Mouse (Mus musculus) adipocyte (in vitro differentiated cells): ENCODE results near the gene Pogz.
"Not testable (repeated sequence)": the region's sequence is repeated elsewhere in the genome, so short reads cannot be mapped to it uniquely, and the experiment has no call there.

ENCODE experiments used
- DNase-seq: peaks from one replicate; pipeline ENCODE4 v3.0.0-alpha.2; 2016; ENCODE audit warnings: low spot score

Gene Pogz

GRCm38 (mm10) chr3:94833358-94833757 lies 4.0 kb upstream of the Pogz start:
- DNase-seq = no peak

DNA sequence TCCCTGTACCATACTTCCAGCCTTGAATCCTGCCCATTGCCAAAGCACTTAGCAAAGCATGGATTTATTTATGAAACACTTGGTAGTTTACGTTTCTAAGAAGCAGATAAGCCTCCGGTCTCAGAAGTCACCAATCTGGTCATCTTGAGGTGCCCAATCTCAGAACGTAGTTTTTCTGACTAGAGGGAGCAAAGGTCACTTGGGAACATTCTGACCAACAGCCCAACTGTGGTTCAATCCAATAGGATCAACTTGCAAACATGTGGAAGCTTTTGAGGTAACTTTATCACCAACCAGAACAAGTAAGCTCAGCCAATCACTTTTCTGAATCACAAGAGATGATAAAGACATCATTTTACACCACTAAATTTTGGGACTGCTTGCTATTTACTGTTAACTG lies 2.0 kb upstream of the Pogz start:
- peak; percentile 32 for DNase-seq

DNA sequence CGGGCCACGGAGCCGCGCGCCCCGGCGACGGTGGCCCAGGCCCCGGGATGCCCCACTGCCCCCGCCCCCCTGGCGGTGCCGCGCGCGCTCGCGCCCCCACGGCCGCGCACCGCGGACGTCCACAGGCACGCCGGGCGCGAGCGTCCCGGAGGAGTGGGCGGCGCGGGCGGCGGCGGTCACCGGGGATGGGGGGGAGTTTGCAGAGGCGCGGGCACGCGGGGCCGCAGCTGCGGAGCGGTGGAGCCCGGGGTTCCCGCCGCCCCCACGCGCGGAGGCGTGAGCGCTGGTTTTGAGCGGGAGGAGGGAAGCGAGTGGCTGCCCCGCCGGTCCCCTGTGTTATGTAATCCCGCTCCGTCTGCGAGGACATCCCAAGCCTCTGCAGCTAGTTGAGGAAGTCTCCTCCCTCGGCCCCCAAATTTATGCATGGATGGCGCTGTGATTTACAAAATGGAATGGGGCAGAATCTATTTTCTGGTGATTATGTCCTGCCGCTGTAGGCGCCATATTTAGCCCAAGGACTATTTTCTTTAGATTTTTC lies 661 bp downstream of the Pogz start:
- DNase-seq = peak; percentile 85

- DNase-seq = no peak
These were observed 1.3 kb downstream of the Pogz start for GRCm38 (mm10) chr3:94838631-94839030.

DNA sequence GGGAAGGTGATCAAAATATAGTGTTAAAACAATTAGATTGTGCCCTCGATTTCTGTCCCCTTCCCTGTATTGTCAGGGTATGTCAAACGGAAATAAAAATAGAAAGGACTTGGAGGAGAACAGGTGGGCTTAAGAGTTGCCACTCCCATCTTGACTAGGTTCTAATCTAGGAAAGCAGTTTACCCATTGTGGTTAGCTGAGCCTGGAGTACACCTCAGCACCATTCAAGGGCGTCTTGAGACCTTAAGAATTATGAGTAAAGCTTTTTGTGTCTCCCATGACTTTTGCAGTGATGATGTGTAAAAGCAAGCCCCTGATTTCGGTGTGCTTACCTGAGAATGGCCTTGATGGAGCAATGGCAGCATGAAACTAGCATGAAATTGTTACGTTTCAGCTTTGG lies 1.7 kb downstream of the Pogz start:
- DNase-seq = no peak

- DNase-seq = peak; percentile 52
These were observed 10.0 kb downstream of the Pogz start for GRCm38 (mm10) chr3:94847382-94847781.

DNA sequence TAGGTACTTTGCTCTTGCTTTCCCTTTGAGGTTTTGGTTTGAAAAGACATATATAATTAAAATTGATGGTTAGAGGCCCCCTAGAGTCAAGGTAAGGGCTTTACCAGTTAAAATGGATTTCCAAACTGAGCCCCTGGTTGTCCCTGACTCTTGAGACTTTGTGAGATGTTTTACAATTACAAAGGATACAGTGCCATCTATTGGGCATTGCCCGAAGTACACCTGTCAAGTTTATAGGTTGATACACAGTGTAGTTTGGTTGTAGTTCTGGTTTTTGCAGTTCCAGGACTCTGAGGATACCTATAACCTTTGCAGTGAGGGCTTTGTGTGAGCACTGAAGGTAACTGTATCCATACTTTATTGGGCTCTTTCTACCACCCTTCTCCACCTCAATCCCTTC lies 12.0 kb downstream of the Pogz start:
- no peak for DNase-seq

- no peak for DNase-seq
These were observed 14.4 kb downstream of the Pogz start for GRCm38 (mm10) chr3:94851731-94852130.

GRCm38 (mm10) chr3:94852215-94852614 lies 14.8 kb downstream of the Pogz start:
- DNase-seq = no peak

- no peak for DNase-seq
These were observed 22.1 kb downstream of the Pogz start for GRCm38 (mm10) chr3:94859471-94859870.

DNA sequence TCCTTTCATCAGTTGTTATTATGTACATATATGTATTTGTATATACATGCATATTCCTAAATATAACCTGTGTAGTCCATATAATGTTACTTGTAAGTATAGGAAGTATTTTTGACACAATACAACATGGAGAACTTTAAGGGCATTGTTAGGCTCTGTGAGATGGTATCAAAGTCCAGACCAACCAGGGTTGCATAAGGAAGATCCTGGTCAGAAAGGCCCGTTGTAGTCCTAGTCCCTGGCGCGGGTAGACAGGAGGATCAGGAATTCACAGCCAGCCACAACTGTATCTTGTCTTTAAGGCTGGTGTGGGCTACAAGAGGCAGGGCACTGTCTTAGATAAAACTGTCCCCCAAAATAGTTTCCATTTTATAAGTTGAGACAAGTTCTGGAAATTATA lies 31.6 kb downstream of the Pogz start:
- no peak for DNase-seq

DNA sequence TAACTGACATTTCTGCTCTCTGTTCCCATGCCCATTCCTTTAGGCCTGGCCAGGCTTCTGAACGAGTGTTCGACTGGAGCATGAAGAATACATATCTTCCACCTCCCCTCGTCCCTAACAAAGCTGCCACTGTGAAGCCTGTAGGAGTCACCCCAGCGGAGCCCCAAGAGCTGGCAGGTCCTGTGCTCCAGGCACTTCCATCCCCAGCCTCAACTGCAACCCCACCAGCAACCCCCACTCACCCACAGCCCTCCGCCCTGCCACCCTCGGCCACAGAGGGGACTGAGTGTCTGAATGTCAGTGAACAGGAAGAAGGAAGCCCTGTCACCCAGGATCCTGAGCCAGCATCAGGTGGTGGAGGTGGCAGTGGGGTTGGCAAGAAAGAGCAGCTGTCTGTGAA lies 41.3 kb downstream of the Pogz start:
- no peak for DNase-seq

GRCm38 (mm10) chr3:94881840-94882239 lies 44.5 kb downstream of the Pogz start:
- no peak for DNase-seq

- DNase-seq = no peak
These were observed 45.2 kb downstream of the Pogz start for GRCm38 (mm10) chr3:94882579-94882978.

DNA sequence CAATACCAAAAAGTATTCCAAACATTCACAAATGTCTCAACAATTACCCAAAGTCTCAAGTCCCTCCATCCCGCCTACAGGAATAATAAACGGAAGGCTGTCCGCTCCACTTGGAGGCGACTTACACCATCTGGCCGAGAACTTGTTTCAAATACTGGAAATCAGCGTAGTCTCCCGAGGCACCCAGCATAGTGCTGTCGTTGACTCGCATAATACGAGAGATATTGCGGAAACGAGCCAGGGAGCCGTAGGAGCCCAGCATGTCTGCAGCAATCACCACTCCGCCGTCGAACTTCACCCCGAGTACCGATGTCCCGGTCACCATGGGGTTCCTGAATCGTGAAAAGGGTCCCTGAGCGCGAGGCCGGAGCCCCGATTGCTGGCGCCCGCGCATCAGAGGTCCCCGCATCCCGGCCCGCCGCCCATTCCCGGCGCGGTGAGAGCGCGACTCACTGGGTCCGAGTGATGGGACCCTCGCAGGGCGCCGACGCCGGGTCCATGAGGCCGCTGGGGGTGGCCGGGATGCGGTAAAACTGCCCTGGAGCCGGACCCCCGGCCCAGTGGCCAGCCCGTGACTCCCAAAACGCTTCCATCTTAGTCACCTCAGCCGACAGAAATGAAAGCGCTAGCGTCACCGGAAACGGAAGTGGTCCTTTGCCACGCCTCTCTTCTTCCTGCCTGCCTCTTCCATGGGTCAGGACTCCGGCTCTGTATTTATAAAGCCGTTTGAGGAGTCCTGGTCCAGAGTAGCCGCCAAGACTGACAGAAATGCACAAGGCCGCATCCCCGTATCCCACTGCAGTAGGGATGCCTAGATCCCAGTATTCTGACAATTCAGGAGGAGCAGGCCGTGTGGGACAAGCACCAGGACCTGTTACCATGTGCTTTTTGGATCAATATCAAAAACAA lies 49.2 kb downstream of the Pogz start, which contains the start of gene Psmb4:
Gene Psmb4 (minus strand): TSS at position 646 of the 909 bp plus-strand sequence.
- peak; percentile 96 for DNase-seq

GRCm38 (mm10) chr3:94888595-94888994 lies 51.2 kb downstream of the Pogz start:
- peak; percentile 50 for DNase-seq

- no peak for DNase-seq
These were observed 56.7 kb downstream of the Pogz start for GRCm38 (mm10) chr3:94894076-94894475.

- DNase-seq = peak; percentile 80
These were observed 65.4 kb downstream of the Pogz start for GRCm38 (mm10) chr3:94902747-94903146.

DNA sequence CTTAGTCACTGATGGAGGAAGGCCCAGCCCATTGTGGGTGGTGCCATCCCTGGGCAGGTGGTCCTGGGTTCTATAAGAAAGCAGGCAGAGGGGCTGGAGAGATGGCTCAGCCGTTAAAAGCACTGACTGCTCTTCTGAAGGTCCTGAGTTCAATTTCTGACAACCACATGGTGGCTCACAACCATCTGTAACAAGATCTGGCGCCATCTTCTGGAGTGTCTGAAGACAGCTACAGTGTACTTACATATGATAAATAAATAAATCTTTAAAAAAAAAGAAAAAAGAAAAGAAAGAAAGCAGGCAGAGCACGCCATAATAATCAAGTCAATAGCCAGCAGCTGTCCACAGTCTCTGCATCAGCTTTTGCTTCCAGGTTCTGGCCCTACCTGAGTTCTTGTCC lies 67.4 kb downstream of the Pogz start:
- DNase-seq = not testable (repeated sequence)

DNA sequence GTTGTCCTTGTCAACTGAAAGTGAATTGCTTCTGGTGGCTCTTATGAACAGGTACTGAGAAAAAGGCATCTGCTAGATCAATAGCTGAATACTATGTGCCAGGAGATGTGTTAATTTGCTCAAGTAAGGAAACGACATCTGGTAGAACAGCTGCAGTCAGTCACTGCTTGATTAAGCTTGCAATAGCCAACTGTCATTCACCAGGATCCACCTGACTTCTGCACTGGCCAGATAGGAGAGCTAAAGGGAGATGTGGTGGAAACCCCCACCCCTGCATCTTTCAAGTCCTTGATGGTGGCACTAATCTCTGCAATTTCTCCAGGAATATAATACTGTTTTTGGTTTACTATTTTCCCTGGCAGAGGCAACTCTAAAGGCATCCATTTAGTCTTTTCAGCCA lies 69.1 kb downstream of the Pogz start:
- no peak for DNase-seq

DNA sequence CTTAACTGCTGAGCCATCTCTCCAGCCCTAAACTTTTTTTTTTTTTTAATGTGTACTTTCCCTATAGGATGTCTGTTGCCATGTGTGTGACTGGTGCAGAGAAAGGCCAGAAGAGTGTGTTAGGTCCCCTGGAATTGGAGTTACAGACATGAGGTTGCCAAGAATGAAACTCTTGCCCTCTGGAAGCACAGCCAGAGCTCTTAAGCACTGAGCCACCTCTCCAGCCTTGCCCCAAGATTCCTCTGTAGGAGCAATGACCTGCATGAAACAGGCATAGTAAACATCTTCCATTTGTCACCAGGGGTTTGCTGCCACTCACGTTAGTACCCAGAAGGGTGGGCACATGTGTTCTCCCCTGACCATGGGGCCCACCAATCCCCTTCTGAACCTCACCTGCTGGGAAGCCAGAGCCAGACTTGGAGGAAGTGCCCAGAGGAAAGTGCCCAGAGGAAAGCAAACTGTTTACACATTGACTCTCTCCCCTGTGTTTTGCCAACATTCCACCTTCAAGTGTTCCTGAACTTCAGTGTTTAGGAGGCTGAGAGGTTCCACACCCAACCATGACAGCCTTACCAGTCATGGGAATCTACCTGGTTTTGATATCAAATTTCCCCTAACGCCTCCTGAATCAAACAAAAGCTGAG lies 73.8 kb downstream of the Pogz start:
- no peak for DNase-seq

DNA sequence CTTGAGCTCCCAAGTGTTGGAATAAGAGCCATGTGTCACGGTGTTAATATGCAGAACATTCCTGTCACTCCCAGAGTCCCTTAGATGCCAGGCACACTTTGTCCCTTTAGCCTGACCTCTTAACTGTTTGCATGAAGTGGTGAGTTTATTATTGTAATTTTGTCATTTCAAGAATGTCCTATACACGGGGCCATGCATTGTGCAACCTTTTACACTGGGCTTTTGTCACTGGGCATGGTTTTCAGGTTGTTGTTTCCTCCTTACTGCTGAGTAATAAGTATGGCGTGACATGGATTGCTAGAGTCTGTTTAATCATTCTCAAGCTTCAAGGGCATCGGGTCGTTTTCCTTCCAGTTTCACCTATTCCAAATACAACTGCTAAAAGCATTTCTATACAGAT lies 76.4 kb downstream of the Pogz start:
- DNase-seq = peak; percentile 52
